ENCODE assay signal across 9 mouse cellular contexts in genomic region chr10:60115345-60116185, GRCm38 (mm10). TPM values are rescaled to one million over a fixed set of nuclear protein-coding genes. Genes with fewer than 3 reads are reported as not detected.
DNase-seq lines count a peak whose midpoint lies in the region; ATAC-seq and TF ChIP-seq lines count a peak whose summit lies in the region.
"Had no signal": no experiment of that assay in that cellular context is flagged by ENCODE, and none has a peak within 500 bp of the region (broad histone marks: within the 10 kb centered on the region; RNA-seq: fewer than 3 reads in every experiment).

No protein-coding gene starts in this region.

- DNase-seq in testis, postnatal 14 days (ENCODE audit: low spot score): no peak
- peak; percentile 55 for DNase-seq in induced T-regulatory cell, adult 2 months (ENCODE audit: low read depth)
- peak; percentile 70 for DNase-seq in retina, embryonic 14.5 days (ENCODE audit: low spot score)
- DNase-seq in lung, postnatal 10 days: no peak
- no peak for DNase-seq in heart, postnatal 14 days

- no peak overlapping the region for H3K9ac ChIP-seq in embryonic facial prominence, embryonic 12.5 days
- H3K9ac ChIP-seq in limb, embryonic 13.5 days: peak overlapping the region; percentile 6; the same call in 1 of the 2 replicates
- H3K9ac ChIP-seq: lung, embryonic 15.5 days had no signal

- H3K4me2 ChIP-seq in embryonic facial prominence, embryonic 12.5 days (replicated peaks): peak overlapping the region; percentile 38
- peak overlapping the region; percentile 55 for H3K4me2 ChIP-seq in limb, embryonic 13.5 days (replicated peaks)
- H3K4me2 ChIP-seq: lung, embryonic 15.5 days had no signal

- intact Hi-C loops in heart, postnatal 14 days (cut with DNase I): no loop called here

- peaks cover 29% of the 10 kb centered on the region for H3K4me1 ChIP-seq in testis, adult 2 months (ENCODE audit: control insufficient read depth, insufficient read depth, low read length)
- H3K4me1 ChIP-seq in embryonic facial prominence, embryonic 12.5 days: peaks cover 16% of the 10 kb centered on the region
- H3K4me1 ChIP-seq in limb, embryonic 13.5 days: peaks cover 31% of the 10 kb centered on the region

- ATAC-seq in embryonic facial prominence, embryonic 12.5 days (ENCODE audit: insufficient number of reproducible peaks, insufficient read depth, low FRiP score, low TSS enrichment): 0 out of 2 replicates have a peak, but pooled peaks have one; percentile 42
- peak; percentile 75 for ATAC-seq in limb, embryonic 13.5 days (ENCODE audit: low FRiP score, low read depth)

- 0 out of 2 replicates have a peak, but pooled peaks have one; percentile 37 for TF ChIP-seq POLR2A in testis, adult 2 months (IDR thresholded peaks at IDR 0.05; ENCODE audit: control insufficient read depth, low read depth, low read length)

- peak overlapping the region; percentile 88 for H3K4me3 ChIP-seq in testis, adult 2 months (ENCODE audit: control insufficient read depth, low read depth, low read length)
- no peak overlapping the region for H3K4me3 ChIP-seq in embryonic facial prominence, embryonic 12.5 days
- peak overlapping the region; percentile 8; the same call in 1 of the 2 replicates for H3K4me3 ChIP-seq in limb, embryonic 13.5 days
- H3K4me3 ChIP-seq: lung, embryonic 15.5 days had no signal

- no peaks in the 10 kb centered on the region for H3K9me3 ChIP-seq in embryonic facial prominence, embryonic 12.5 days
- no peaks in the 10 kb centered on the region for H3K9me3 ChIP-seq in limb, embryonic 13.5 days
- H3K9me3 ChIP-seq: lung, embryonic 15.5 days had no signal

- H3K27ac ChIP-seq in testis, adult 2 months (ENCODE audit: control insufficient read depth, insufficient read depth, low read depth, low read length): peak overlapping the region; percentile 32
- H3K27ac ChIP-seq in embryonic facial prominence, embryonic 12.5 days: no peak overlapping the region
- no peak overlapping the region for H3K27ac ChIP-seq in limb, embryonic 13.5 days
- H3K27ac ChIP-seq: lung, embryonic 15.5 days had no signal

- no peak for TF ChIP-seq CTCF in testis, adult 2 months (IDR thresholded peaks at IDR 0.05; ENCODE audit: control insufficient read depth, insufficient read depth, insufficient replicate concordance, low read depth, low read length)

- H3K36me3 ChIP-seq in testis, adult 2 months (ENCODE audit: control insufficient read depth, insufficient read depth, low read length): no peaks in the 10 kb centered on the region; the same call in 1 of the 2 replicates
- H3K36me3 ChIP-seq in embryonic facial prominence, embryonic 12.5 days: no peaks in the 10 kb centered on the region
- H3K36me3 ChIP-seq in limb, embryonic 13.5 days: no peaks in the 10 kb centered on the region
- H3K36me3 ChIP-seq: lung, embryonic 15.5 days had no signal

- no peaks in the 10 kb centered on the region for H3K27me3 ChIP-seq in testis, adult 2 months (ENCODE audit: control insufficient read depth, insufficient read depth, low read length)
- H3K27me3 ChIP-seq in embryonic facial prominence, embryonic 12.5 days: peaks cover 13% of the 10 kb centered on the region
- 0 out of 2 replicates have a peak, but pooled peaks cover 3% of the 10 kb centered on the region for H3K27me3 ChIP-seq in limb, embryonic 13.5 days

- 7% methylated on average over 14 of the region's 14 CpGs for WGBS in embryonic facial prominence, embryonic 12.5 days
- 6% methylated on average over 14 of the region's 14 CpGs for WGBS in limb, embryonic 13.5 days

RNA-seq across cellular contexts. Expression of gene Spock2, which starts 9.5 kb away (rescaled TPM):
- polyA plus RNA-seq in testis, adult 2 months (2012; rRNA removed): 50.8 and 63.9 TPM in 2 replicates
- polyA plus RNA-seq in embryonic facial prominence, embryonic 12.5 days (2016; fragmentation: Nextera tagmentation; extraction: Ambion mirVana): 10.8 and 11.7 TPM in 2 replicates
- polyA plus RNA-seq in limb, embryonic 13.5 days (2015; fragmentation: Nextera tagmentation; extraction: Ambion mirVana): 6.1 and 7.2 TPM in 2 replicates
- 10 to 100 TPM; 11.5 to 18.0 TPM for total RNA-seq in heart, postnatal 14 days (2021)

Comparison
In these comparisons a context has a peak if more than half of its experiments do, and no peak if none do; other contexts are left out.
1. DNase-seq: peak in induced T-regulatory cell, adult 2 months (single experiment) and retina, embryonic 14.5 days (single experiment); none in testis, postnatal 14 days (single experiment), lung, postnatal 10 days (single experiment) and heart, postnatal 14 days (0 of 2).